Mouse (Mus musculus) stomach, postnatal 0 days (tissue): Measurements from ENCODE around the gene Tbc1d19. TPM values are rescaled to one million over a fixed set of nuclear protein-coding genes. Genes with fewer than 3 reads are reported as not detected.

Source experiments
- ATAC-seq: fragments of 200-750 bp; cut with Nextera tagmentation; 2 replicates; pipeline ENCODE4 v1.8.0; 2017; ENCODE audit not compliant: low FRiP score, low TSS enrichment
- DNase-seq: peaks from one replicate; pipeline ENCODE4 v3.0.0-alpha.2; 2016; ENCODE audit warnings: low spot score
- H3K27ac ChIP-seq: fragments of 300-500 bp; sonication (generic); replicated peaks from 2 replicates; pipeline ENCODE4 v1.5.1; 2014; ENCODE audit warnings: mild to moderate bottlenecking, control low read depth
- H3K27me3 ChIP-seq: fragments of 300-500 bp; sonication (generic); 2 replicates; pipeline ENCODE4 v1.6.1; 2014; ENCODE audit warnings: low read length; ENCODE audit not compliant: control insufficient read depth, insufficient read depth
- H3K36me3 ChIP-seq: fragments of 300-500 bp; sonication (generic); 2 replicates; pipeline ENCODE4 v1.6.1; 2014; ENCODE audit warnings: low read length, mixed read lengths; ENCODE audit not compliant: control insufficient read depth, insufficient read depth
- H3K4me1 ChIP-seq: fragments of 300-500 bp; sonication (generic); replicated peaks from 2 replicates; pipeline ENCODE4 v1.6.1; 2014; ENCODE audit warnings: antibody characterized with exemption; ENCODE audit not compliant: control insufficient read depth, insufficient read depth
- H3K4me2 ChIP-seq: fragments of 300-500 bp; sonication (generic); replicated peaks from 2 replicates; pipeline ENCODE4 v1.6.1; 2014; ENCODE audit warnings: low read depth, mild to moderate bottlenecking, control low read depth, moderate library complexity
- H3K4me3 ChIP-seq: fragments of 300-500 bp; sonication (generic); 2 replicates; pipeline ENCODE4 v1.5.1; 2014; ENCODE audit warnings: low read depth, low read length, control low read depth
- H3K9ac ChIP-seq: fragments of 300-500 bp; sonication (generic); 2 replicates; pipeline ENCODE4 v1.6.1; 2014; ENCODE audit warnings: mild to moderate bottlenecking, low read length, control low read depth, mixed read lengths
- H3K9me3 ChIP-seq: fragments of 300-500 bp; sonication (generic); 2 replicates; pipeline ENCODE4 v1.6.1; 2016; ENCODE audit warnings: low read length; ENCODE audit not compliant: control insufficient read depth
- CTCF ChIP-seq: IDR thresholded peaks from 2 replicates; pipeline ENCODE4 v1.5.1; 2016; ENCODE audit warnings: antibody characterized with exemption, low read depth, mild to moderate bottlenecking, moderate library complexity
- EP300 ChIP-seq: optimal IDR thresholded peaks from 2 replicates; pipeline ENCODE3; 2016; ENCODE audit warnings: antibody characterized with exemption
- whole genome bisulfite sequencing: fragments of 180-500 bp; shearing (Covaris S2); extraction: QIAGEN DNeasy Blood & Tissue Kit; methylation state at CpG from one replicate; pipeline ENCODE4 v1.1.7; 2014; 5-methylcytosine and 5-hydroxymethylcytosine counted together
- polyA plus RNA-seq: library from polyadenylated mRNA; unstranded; fragments of >200 nt; fragmentation: Nextera tagmentation; extraction: Ambion mirVana; gene quantifications from 2 replicates; pipeline ENCODE4 v1.2.1, GENCODE M21; 2015

The Tbc1d19 gene
- polyA plus RNA-seq, 1 experiment from 2014 or later, result 14.7 TPM

DNA sequence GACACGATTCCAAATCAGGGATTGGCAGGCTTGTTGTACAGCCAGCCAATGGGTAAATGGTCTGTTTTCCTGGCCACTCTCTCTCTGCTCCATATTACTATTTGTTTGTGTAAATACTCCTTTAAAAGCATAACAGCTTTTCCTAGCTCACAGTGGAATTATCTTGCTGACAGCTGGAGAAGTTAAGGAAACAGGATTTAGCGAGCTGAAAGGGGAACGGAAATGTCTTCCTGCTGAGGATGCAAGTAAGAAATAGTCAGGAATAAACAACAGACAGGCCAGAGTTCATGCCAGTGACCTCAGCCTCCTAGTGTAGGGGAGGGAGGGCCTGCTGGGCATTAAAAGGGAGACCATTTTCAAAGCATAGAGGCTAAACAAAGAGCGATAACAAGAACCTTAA, 71.3 kb downstream of the Tbc1d19 start:
- no peak for TF ChIP-seq CTCF
- TF ChIP-seq EP300, result no peak
- Histone ChIP-seq H3K9me3 (no peaks in the 10 kb centered on the region), H3K4me1 (no peaks in the 10 kb centered on the region), H3K27ac (no peak overlapping the region), H3K9ac (no peak overlapping the region), H3K36me3 (no peaks in the 10 kb centered on the region), H3K27me3 (no peaks in the 10 kb centered on the region), H3K4me2 (no peak overlapping the region), H3K4me3 (no peak overlapping the region)
- ATAC-seq (no peak), DNase-seq (no peak)
- 43% methylated on average over 4 of the region's 4 CpGs for WGBS

DNA sequence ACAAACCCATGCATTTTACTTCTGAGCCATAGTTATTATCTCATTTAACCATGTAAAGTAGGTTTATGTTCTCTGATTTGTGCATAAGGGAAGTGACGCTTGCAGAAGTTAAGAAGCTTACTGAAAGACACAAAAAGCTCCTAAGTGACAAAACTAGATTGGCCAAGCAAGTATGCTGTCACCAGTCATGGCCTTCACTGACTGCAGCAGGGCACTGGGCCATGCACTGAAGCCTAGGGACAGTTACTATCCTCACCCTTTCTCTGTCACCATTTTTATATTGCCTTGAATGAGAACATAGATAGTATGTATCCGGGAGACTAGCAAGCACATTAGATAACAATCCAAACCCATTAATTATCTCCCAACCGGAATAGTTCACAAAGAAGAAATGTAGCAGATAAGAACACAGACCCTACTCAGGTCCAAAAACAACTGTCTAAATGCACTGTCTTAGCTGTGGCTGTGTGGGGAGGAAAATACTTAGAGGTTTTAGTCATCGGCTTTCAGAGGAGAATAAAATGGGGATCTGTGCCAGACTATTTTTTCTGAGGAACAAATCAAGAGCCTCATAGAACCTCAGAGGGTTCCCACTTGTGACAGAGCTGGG, 72.1 kb downstream of the Tbc1d19 start:
- ATAC-seq (no peak), DNase-seq (no peak)
- no peak for TF ChIP-seq CTCF
- no peak for TF ChIP-seq EP300
- Histone ChIP-seq H3K36me3 (no peaks in the 10 kb centered on the region), H3K27me3 (no peaks in the 10 kb centered on the region), H3K4me3 (no peak overlapping the region), H3K4me2 (no peak overlapping the region), H3K9ac (no peak overlapping the region), H3K9me3 (no peaks in the 10 kb centered on the region), H3K27ac (no peak overlapping the region), H3K4me1 (no peaks in the 10 kb centered on the region)
- 55% methylated on average over 4 of the region's 4 CpGs for WGBS

DNA sequence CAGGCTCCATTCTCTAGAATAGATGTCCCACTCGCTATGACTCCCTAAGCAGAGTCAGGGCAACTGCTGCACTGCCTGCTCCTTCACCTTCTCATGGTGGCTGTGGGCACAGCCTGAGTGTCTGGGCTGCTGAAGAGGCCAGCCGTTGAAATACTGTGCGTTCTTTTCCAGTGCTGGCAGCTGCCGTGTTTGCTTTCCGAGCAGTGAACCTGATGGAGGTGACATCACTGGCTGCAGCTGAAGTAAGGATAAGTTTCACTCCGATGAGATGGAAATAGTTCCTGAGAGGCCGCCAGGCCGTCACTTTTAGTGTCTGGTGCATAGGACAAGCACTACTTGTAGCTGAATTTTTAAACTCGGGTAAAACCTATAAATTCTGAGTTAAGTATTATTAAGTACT, 92.0 kb downstream of the Tbc1d19 start:
- TF ChIP-seq CTCF (no peak), EP300 (no peak)
- DNase-seq (no peak), ATAC-seq (no peak)
- 0 out of 2 replicates have a peak, but pooled peaks cover 2% of the 10 kb centered on the region for H3K36me3 ChIP-seq
- 71% methylated on average over 9 of the region's 9 CpGs for WGBS
- H3K9ac ChIP-seq, result no peak overlapping the region
- H3K4me2 ChIP-seq, result no peak overlapping the region
- H3K27ac ChIP-seq, result no peak overlapping the region
- H3K4me1 ChIP-seq, result no peaks in the 10 kb centered on the region
- H3K9me3 ChIP-seq, result no peaks in the 10 kb centered on the region
- H3K4me3 ChIP-seq, result no peak overlapping the region
- no peaks in the 10 kb centered on the region for H3K27me3 ChIP-seq

DNA sequence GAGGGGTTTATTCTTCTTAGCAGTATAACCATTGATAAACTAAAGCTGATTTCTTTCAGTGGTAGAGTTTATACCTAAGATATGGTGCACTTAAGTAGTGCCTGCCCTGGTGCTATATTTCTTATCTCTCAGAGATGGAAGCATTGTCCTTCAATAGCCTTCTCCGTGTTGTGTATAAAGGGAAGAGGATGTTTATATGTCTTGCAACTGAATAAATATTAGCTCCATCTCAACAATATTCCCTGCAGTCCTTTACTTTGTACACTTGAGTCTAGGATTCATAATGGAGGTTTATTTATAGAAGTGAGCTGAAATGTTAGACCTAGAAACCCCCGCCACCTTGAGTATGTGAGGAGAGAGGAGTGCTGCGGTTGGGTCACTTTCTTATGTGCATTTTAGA, 93.4 kb downstream of the Tbc1d19 start:
- ATAC-seq (no peak), DNase-seq (no peak)
- Histone ChIP-seq H3K4me1 (no peaks in the 10 kb centered on the region), H3K4me3 (no peak overlapping the region), H3K36me3 (0 out of 2 replicates have a peak, but pooled peaks cover 2% of the 10 kb centered on the region), H3K27me3 (no peaks in the 10 kb centered on the region), H3K9me3 (no peaks in the 10 kb centered on the region), H3K27ac (no peak overlapping the region), H3K9ac (no peak overlapping the region), H3K4me2 (no peak overlapping the region)
- TF ChIP-seq EP300 (no peak), CTCF (no peak)
- 53% methylated on average over 3 of the region's 3 CpGs for WGBS

DNA sequence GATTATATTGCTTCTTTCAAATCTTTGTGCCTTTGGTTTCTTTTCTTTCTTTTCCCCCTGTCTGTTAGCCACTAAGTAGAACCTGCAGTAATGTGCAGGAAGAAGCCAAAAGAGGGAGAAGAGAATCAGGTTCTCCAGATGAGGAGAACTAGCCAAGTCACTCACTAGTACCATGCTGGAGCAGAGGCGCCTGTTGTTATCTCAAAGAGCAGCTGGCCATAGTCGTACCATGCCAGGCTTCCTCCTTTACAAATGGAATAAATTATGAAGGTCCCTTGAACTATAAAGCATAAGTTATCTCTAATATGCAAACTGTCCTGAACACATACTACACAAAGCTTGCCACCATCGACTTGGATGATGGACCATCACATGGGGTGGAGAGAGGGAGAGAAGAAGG, 99.8 kb downstream of the Tbc1d19 start:
- no peaks in the 10 kb centered on the region for H3K4me1 ChIP-seq
- no peaks in the 10 kb centered on the region for H3K36me3 ChIP-seq
- no peak overlapping the region for H3K4me3 ChIP-seq
- WGBS, result 93% methylated on average over 3 of the region's 3 CpGs
- no peaks in the 10 kb centered on the region for H3K9me3 ChIP-seq
- no peaks in the 10 kb centered on the region for H3K27me3 ChIP-seq
- no peak for DNase-seq
- no peak overlapping the region for H3K27ac ChIP-seq
- TF ChIP-seq EP300 (no peak), CTCF (no peak)
- H3K9ac ChIP-seq, result no peak overlapping the region
- no peak overlapping the region for H3K4me2 ChIP-seq
- ATAC-seq, result no peak

DNA sequence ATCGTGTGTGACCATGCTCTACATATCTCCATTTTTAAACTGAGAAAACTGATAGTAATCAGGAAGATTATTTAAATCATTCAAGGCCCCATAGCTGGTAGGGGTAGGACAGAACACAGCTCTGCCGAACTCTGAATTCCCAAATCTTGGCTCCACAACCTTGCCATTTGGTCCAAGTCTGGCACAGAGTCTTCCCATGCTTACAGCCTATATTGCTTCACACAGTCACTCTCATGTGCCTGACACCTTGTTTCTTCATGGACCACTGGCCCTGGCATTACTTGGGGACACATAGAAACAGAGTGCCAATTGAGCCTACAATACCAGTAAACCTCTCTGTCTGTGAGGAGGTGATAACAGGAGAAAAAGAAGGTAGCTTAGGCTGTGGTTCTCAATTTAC, 111.0 kb downstream of the Tbc1d19 start:
- Histone ChIP-seq H3K9ac (no peak overlapping the region), H3K27me3 (no peaks in the 10 kb centered on the region), H3K4me1 (no peaks in the 10 kb centered on the region), H3K4me3 (no peak overlapping the region), H3K36me3 (no peaks in the 10 kb centered on the region), H3K4me2 (no peak overlapping the region), H3K27ac (0 out of 2 replicates have a peak overlapping the region, but pooled peaks have one; percentile 40), H3K9me3 (no peaks in the 10 kb centered on the region)
- ATAC-seq, result no peak
- no peak for DNase-seq
- 92% methylated on average over 2 of the region's 2 CpGs for WGBS
- no peak for TF ChIP-seq CTCF
- TF ChIP-seq EP300, result no peak
